Mouse (Mus musculus) ES-E14 (cell line): ENCODE measurements around the gene Lyl1.

Experiments used
- CHD2 ChIP-seq: IDR thresholded peaks from 2 replicates; pipeline ENCODE4 v1.6.1; 2014; ENCODE audit warnings: mild to moderate bottlenecking, low read depth, low read length, inconsistent platforms
- HCFC1 ChIP-seq: IDR thresholded peaks from 2 replicates; pipeline ENCODE4 v1.6.1; 2012; ENCODE audit warnings: low read length, inconsistent platforms, borderline replicate concordance; ENCODE audit not compliant: insufficient read depth
- MAFK ChIP-seq: IDR thresholded peaks from 2 replicates; pipeline ENCODE4 v1.6.1; 2014; ENCODE audit warnings: mild to moderate bottlenecking, low read depth, low read length, inconsistent platforms; ENCODE audit not compliant: insufficient read depth
- ZC3H11A ChIP-seq: IDR thresholded peaks from 2 replicates; pipeline ENCODE4 v1.6.1; 2012; ENCODE audit warnings: low read depth, mild to moderate bottlenecking, inconsistent platforms, low read length, borderline replicate concordance
- ZNF384 ChIP-seq: IDR thresholded peaks from 2 replicates; pipeline ENCODE4 v1.6.1; 2012; ENCODE audit warnings: low read depth, low read length, inconsistent platforms

DNA sequence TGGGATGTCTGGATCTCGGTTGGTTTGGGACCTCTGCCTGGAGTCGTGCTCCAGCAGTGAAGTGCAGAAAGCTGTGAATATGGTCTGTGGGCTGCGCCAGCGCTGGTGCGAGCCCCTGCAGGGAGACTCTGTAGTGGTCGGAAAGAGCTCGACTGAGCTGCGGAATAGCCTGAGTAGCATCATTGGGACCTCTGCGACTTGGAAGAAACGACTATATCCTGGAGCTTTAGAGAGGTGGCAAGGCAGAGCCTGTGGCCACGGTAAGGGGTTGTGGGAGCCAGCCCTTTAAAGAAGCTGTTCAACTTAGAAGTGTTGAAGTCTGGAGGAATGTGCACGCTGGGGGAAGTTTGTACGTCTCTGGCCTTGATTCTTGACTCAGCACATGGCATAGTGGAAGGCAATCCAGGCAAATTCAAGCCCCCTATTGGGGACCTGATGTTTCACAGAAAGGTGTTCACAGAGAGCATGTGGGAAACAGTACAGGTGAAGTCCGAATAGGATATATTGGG lies 35.8 kb upstream of the Lyl1 start:
- no peak for TF ChIP-seq MAFK
- no peak for TF ChIP-seq HCFC1
- no peak for TF ChIP-seq CHD2
- no peak for TF ChIP-seq ZC3H11A
- no peak for TF ChIP-seq ZNF384
